Mouse (Mus musculus) right cerebral cortex, postnatal 36 days (tissue): Measurements from ENCODE around the gene Aldh16a1.
"Not testable (repeated sequence)": the region's sequence is repeated elsewhere in the genome, so short reads cannot be mapped to it uniquely, and the experiment has no call there.

Experiments used
- DNase-seq, 2 experiments: peaks; one replicate each; pipeline ENCODE4 v3.0.0; 2022; ENCODE audit warnings: low spot score in 2 of 2, mixed read lengths in 1 of 2

Aldh16a1 gene

DNA sequence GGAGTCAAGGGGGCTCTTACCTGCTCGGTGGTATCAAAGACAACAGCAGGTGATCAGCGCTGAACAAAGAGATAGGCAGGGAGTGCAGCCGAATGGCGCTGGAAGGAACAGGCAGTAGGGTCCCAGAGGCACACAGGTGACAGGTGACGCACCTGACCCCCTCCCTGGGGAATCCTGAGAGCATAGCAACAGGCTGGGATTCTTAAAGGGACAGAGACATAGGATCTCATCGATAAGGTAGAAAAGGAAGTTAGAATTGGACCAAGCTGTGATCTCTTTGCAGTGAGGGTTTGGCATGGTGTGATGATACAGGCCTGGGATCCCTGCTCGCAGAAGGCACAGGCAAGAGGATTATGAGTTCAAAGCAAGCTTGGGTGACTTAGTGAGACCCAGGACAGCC is 25.1 kb upstream of the Aldh16a1 start, which contains the start of gene Gfy:
TSS of gene Gfy (minus strand) at position 101 of the 400 bp plus-strand sequence.
- no peak for DNase-seq

DNA sequence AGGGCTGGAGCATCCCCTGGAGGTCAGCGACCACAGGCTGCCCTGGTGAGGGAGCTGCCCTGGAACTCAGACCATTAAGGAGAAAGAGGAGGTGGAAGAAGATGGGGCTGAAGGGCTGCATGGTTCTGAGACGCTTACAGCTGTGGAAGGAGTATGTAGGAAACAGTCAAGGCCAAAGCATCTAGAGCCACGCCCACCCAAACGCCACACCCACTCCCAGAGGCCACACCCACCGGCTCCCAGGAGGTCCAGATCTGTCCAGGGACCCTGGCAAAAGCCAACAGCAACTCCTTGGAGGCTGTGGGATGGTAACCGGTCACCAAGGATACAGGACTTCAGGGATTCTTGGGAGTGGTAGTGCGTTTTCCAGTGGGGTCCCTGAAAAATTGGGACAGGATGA is 24.2 kb upstream of the Aldh16a1 start:
- DNase-seq: no peak

DNA sequence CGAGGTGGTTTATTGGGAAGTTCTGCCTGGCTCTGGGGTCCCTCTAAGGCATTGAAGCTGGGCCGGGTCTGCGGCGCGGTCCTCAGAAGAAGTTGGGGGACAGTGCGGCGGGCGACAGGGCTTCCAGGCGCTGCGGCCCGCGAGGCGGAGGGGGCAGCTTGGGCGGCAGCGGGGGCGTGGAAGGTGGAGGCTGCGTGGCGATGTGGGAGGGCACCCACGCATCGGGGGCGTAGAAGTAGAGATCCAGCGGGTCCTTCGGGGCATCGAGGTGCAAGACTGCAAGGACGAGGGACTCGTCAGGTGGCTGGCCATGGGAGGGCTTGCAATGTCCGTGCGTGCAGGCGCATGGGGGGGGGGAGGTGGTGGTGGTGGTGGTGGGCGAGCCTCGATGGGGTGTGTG is 22.0 kb upstream of the Aldh16a1 start:
- no peak for DNase-seq

DNA sequence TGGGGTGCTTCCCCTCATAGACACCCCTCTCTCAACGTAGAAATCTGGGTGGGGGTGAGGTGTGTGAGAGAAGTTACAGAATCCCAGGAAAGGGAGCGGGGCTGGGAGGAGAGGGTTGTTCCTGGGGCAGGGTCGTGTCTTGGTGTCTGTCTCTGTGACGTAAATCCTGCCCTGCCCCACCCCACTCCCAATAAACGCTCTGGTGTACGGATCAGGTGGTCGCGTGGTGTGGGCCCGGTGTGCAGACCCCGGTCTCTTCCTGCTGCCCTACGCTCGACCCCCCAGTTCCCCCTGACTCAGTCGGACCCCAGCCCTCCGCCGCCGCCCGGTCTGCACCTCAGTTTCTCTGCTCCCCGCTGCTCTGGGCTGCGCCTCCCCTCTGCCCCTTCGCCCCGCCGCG is 21.5 kb upstream of the Aldh16a1 start:
- DNase-seq: no peak

DNA sequence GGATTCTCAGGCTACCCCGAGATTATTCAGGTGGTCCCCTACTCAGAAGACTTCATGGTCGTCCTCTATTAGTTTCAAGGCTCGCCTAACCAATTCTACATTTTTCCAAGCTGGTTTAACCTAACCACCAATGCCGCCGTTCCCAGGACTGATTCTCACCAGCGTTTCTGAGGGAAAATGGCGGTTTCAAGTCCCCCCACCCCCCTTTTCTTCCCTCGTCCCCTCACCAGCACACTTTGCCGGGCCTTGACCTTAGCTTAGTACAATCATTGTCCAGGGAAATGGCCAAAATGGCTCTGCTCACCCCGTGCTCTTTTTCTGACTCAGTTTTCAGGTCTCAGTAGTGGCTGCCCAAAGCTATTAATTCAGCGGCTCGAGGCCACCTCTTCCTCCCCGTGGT is 21.0 kb upstream of the Aldh16a1 start:
- no peak for DNase-seq

DNA sequence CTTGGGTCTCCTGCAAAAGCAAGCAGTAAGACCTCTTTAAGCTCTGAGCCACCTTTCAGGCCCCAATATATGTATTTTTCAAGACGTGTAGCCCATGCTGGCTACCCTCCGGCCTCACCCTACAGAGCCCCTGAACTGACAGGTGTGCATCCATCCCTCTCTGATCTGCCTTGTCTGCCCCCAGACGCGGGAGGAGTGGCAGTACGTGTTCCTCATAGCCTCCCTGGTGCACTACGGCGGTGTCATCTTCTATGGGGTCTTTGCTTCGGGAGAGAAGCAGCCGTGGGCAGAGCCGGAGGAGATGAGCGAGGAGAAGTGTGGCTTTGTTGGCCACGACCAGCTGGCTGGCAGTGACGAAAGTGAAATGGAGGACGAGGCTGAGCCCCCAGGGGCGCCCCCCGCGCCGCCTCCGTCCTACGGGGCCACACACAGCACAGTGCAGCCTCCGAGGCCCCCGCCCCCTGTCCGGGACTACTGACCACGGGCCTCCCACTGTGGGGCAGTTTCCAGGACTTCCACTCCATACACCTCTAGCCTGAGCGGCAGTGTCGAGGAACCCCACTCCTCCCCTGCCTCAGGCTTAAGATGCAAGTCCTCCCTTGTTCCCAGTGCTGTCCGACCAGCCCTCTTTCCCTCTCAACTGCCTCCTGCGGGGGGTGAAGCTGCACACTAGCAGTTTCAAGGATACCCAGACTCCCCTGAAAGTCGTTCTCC is 20.3 kb upstream of the Aldh16a1 start:
- no peak for DNase-seq

DNA sequence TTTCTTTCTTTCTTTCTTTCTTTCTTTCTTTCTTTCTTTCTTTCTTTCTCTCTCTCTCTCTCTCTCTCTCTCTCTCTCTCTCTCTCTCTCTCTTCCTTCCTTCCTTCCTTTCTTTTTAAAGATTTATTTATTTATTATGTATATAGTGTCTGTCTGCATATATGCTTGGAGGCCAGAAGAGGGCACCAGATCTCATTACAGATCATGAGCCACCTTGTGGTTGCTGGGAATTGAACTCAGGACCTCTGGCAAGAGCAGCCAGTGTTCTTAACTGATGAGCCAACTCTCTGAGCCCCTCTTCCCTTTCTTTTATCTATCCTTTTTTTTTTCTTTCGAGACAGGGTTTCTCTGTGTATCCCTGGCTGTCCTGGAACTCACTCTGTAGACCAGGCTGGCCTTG is 19.4 kb upstream of the Aldh16a1 start:
- not testable (repeated sequence) for DNase-seq

DNA sequence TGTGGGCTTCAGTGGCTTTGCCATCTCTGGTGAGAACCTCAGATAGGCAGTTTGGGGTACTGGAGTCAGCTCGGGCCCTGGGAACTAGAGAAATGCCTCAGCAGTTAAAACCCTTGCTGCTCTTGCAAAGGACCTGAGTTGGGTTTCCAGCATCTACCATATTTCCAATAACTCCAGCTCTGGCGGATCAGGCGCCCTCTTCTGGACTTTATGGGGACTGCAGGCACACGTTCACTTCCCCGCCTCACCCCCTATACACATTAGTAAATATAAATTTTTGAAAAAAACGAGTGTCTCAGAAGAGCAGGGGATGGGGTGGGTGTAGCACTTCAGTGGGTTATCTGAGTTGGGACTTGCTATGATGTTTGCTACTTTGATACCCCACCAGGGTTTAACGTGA is 18.6 kb upstream of the Aldh16a1 start:
- no peak for DNase-seq

DNA sequence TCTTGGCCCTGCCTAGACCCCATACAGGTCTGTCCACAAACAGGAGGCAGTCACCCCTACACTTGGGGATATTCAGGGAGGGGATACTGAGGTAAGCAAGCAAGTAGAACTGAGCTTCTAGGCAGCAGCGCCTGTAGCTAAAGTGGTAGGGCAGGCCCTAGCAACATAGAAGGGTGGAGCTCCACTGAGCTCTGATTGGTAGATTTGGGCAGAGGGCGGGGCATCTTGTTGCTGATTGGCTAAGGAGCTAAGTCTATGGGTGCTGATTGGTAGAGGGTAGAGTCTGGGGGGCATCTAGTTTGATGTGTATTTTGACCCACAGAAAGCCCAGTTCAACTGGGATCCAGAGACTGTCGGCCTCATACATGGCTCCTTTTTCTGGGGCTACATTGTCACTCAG is 15.1 kb upstream of the Aldh16a1 start:
- no peak for DNase-seq

DNA sequence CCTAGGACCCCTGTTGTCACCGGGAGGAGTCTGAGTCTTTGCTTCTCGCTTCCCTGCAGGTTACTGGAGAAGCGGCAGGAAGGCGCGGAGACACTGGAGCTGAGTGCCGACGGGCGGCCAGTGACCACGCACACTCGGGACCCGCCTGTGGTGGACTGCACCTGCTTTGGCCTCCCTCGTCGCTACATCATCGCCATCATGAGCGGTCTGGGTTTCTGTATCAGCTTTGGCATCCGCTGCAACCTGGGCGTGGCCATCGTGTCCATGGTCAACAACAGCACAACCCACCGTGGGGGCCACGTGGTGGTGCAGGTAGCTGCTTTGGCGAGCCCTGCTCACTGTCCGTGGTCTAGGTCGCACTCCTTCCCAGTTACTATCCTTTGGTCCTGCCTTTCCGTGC is 14.3 kb upstream of the Aldh16a1 start:
- no peak for DNase-seq

DNA sequence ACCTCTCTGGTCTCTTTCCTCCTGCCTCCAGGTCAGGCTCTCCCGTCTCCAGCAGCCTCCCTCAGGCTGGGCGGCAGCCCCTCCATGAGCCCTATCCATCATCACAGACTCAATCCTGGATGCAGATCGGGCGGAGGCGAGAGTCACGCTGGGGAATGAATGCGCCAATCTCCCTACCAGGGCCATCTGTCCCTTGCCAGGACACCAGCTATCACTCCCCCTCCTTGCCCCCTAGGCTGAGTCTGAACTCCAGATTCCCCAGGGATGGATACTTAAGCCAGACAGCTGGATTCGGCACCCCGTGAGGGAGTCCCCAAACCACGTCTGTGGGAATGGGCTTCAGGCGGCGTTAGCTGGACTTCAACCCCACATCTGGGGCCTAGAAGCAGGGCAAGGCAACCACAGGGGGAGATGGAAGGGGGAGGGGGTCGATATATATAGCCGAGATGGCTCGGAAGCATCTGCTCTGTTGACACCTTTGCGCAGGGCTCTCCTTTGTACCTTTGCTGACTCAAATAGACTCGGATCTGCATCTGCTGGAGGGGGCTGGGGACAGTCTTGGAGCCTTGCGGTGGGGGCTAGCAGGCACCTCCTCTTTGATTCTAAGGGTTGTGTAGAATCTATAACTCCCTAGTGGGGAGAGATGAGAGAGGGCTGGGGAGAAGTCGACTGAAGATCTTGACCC is 13.5 kb upstream of the Aldh16a1 start:
- DNase-seq: peak in 1 of 2 experiments; percentile 68

DNA sequence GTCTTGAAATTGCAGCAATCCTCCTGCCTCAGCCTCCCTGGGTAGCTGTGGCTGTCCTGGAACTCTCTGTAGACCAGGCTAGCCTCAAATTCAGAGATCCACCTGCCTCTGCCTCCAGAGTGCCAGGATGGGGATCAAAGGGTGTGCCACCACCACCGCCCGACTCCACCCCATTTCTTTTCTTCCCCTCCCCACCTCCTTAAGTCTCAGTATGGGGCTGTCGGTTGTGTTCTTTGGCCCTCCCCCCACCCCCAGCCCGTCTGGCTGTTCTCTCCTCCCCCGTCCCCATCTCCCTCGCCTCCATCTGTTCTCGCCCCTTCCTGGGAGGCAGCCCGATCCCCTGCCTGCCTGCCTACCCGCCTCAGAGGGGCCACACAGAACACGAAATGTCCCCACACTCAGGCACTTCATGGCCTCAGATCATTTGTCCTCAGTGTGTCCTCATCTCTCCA is 12.6 kb upstream of the Aldh16a1 start:
- DNase-seq: no peak

DNA sequence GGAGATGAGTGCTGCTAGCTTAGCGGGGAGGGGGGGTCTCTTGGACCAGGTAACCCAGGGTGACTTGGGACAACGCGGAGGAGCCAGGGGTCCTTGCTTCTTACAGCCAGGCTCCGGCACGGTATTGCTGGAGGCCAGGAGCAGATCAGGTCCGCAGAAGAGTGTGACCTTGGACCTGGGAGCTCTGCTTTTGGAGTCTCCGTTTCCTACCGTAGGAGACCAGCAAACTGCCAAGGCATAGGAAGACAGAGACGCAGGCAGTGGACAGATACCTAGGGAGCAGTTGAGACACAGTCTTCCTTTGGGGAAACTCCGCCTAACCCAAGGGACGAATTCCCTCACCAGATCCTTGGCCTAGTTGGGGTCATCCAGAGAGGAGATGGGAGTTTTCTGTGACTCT is 11.3 kb upstream of the Aldh16a1 start:
- DNase-seq: no peak

DNA sequence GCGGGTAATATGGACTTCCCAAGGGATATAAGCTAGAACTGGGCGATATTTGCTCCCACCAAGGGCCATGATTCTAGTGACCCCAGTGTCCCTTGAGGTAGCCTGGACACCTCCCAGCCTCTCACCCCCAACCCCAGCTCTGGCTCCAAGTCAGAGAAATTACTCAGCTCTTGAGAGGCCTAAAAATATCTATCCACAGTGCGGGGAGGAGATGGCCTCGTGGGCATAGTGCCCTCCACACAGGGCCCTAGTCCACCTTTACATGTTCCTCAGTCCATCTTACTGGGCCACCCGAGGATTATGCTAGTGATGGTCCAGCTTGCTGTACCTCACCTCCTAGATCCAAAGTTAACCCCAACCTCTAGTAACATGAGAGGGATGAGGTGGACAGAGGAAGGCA is 10.4 kb upstream of the Aldh16a1 start:
- no peak for DNase-seq

DNA sequence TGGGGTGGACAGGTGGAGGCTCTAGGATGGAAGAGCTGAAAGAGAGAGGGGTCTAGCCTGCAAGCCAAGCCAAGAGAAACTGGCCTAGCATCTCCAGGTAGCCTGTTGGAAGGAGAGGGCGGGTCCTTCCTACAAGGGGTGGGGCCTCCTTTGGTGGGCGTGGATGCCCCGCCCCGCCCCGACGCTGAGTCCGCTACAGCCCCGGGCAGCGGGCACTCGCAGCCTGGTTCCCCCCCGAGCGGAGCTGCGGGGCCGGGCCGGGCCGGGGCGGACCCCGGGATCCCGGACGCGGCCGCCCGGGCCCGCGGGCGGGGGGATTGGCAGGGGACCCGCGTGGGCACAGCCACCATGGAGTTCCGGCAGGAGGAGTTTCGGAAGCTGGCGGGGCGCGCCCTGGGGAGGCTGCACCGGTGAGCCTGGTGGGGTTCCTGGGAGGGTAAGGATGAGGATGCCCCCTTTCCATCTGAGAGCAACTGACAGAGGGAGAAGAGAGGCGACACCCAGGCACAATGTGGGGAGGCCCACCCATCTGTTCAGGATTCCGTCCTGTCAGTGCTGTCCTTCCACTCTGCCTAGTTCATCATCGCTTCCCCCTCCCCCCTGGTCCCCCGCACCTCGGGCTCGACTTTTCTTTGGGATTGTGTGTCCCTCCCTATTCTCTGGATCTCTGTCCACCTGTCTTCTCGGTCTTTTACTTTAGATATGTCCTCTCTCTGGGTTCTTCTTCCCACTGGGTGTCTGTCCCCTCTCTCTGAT is 9.5 kb upstream of the Aldh16a1 start, which contains the start of gene Slc17a7:
TSS of gene Slc17a7 (plus strand) at position 215 of the 756 bp plus-strand sequence.
- DNase-seq: peak in 1 of 2 experiments; percentile 60

DNA sequence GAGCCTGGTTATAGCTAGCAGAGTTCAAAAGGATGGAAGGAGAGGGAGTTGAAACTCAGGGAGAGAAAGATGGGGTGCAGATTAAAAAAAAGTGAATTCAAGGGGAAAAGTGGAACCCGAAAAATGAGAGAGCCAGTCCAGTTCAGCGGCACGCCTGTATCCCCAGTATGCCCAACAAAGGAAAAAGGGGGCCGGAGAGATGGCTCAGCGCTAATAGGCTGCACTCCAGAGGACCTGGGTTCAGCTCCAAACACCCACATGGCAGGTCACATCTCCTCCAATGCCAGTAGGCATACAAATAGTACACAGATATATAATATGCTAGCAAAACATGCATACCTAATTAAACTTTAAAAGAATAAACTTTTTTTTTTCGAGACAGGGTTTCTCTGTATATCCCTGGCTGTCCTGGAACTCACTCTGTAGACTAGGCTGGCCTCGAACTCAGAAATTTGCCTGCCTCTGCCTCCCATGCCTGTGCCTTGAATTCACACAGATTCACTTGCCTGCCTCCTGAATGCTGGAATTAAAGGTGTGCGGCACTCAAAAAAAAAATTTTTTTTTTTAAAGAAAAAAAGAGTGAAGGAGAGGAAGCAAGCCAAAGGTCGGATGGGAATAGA is 8.7 kb upstream of the Aldh16a1 start:
- no peak for DNase-seq

DNA sequence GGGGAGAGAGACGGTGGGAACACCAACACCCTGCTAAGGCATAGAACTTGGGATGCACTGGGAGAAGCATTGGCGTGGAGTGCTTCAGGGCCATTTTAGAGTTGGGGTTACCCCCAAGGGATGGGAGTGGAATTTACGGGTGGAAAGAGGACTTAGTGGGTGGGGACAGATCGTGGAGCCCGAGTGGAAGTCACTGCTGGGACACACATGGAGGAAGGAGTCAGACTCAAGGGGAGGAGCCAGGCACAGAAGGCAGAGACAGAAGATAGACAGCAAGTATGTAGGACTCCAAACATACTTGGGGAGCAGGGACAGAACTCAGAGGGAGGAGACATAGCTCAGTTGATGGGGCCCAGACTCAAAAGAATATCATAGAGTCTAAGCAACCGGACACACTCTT is 8.2 kb upstream of the Aldh16a1 start:
- no peak for DNase-seq

DNA sequence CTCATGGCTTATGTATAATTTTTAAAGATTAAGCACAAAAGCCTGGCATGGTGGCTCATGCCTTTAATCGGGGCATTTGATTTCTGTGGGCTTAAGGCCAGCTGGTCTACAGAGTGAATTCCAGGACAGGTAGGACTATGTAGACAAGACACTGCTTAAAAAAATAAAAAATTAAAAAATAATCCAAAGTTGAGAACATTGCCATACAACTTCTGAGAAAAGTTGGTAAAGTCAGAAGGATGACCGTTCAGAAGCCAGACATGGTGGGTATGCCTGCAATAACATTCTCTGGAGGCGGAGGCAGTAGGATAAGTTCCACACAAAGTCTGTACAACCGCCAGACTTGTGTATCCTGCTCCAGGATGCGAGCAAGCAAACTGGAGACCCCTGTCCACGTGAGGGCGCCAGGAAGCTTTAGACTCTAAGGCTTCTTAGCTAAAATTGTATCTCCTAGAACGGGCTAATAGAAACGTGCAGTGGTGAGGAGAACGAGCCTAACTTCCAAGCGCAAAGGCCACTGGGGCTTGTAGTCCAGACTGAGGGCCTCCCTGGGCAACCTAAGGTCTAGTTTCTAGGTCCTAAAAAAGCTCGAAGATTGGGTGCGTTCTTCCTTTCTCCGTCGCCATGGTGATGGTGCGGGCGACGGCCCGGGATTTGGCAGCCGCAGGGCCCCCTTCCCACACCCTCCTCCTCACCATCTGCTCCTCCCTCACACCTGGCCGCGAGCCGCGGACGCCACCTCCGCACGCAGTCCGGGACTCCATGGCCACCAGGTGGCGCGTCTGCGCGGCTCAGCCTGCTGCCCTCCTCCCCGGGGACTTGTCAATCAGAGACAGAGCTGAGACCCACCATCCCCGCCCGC is 7.5 kb upstream of the Aldh16a1 start:
- peak; percentile 90 to 93 for DNase-seq

DNA sequence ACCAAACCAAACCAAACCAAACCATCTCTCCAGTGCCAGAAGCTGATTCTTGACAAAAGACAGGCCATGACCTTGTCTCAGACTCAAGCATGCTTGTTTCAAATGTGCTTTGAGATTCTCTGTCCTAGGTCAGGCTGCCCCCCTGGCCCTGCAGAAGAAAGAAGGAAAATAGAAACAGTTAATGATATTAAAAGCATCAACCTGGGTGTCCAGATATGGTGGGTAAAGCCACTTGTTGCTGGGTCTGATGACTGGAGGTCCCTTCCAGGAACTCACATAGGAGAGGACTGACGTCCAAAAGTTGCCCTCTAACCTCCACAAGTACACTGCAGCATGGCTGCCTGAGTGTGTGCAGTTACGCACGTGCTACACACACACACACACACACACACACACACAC is 6.5 kb upstream of the Aldh16a1 start:
- no peak for DNase-seq

DNA sequence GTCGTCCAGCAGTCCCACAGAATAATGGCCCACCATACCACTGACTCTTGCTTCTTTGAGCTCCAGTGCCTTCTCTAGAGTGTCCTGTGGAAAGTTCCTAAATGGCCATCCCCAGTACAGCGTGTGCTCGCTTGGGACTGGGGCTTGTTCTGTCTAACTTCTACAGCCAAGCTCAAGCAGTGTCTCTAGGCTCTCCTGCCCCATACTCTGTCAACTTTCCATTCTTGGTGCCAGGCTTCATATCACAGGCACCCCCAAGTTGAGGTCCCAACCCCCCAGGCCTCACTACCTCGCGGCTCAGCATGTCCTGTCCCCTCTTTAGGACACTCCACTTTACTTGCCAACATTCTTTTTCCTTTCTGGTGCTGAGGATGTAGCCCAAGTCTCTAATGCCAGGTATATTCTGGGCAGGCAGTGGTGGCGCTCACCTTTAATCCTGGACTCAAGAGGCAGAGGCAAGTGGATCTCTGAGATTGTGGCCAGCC is 6.0 kb upstream of the Aldh16a1 start:
- DNase-seq: no peak

DNA sequence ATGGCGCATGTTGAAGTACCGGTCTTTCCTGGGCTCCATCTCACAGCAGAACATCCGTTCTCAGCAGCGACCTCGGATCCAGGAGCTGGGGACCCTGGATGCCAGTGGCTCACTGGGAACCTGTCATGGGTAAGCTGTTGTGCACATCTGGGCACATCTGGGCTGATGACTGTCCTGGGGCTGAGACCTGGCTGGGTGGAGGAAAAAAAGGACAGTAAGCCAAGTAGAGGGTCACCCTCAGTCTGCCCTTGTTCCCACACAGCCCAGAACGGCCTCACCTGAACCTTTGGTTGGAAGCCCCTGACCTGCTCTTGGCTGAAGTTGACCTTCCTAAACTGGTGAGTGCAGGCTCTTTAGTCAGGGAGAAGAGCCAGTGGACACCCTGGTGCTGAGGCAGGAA is 4.6 kb upstream of the Aldh16a1 start:
- no peak for DNase-seq
